Mouse (Mus musculus) embryo, embryonic 9.5 days (tissue): ENCODE data around the gene Stk38.

Experiments used
- DNase-seq: peaks from one replicate; pipeline ENCODE4 v3.0.0-alpha.2; 2017; ENCODE audit errors: extremely low spot score

Stk38 gene

DNA sequence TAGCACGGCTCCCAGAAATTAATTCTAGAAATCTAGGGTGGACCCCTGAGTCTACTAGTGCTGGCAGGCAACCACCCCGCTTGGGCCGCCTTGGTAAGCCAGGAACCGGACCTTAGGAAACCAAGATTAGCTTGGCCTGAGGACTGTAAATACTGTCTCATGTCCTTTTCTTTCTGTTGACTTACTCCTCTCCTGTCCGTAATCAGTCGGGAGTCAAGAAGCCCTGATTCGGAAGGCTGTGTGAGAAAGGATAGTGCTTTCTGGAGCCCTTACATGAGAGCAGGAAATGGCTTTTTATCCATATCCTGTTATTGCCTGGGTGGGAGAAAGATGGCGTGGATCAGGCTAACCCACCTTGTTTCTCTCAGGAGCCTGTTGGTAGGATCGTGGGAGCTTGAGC is 54.5 kb downstream of the Stk38 start:
- DNase-seq: peak; percentile 14

DNA sequence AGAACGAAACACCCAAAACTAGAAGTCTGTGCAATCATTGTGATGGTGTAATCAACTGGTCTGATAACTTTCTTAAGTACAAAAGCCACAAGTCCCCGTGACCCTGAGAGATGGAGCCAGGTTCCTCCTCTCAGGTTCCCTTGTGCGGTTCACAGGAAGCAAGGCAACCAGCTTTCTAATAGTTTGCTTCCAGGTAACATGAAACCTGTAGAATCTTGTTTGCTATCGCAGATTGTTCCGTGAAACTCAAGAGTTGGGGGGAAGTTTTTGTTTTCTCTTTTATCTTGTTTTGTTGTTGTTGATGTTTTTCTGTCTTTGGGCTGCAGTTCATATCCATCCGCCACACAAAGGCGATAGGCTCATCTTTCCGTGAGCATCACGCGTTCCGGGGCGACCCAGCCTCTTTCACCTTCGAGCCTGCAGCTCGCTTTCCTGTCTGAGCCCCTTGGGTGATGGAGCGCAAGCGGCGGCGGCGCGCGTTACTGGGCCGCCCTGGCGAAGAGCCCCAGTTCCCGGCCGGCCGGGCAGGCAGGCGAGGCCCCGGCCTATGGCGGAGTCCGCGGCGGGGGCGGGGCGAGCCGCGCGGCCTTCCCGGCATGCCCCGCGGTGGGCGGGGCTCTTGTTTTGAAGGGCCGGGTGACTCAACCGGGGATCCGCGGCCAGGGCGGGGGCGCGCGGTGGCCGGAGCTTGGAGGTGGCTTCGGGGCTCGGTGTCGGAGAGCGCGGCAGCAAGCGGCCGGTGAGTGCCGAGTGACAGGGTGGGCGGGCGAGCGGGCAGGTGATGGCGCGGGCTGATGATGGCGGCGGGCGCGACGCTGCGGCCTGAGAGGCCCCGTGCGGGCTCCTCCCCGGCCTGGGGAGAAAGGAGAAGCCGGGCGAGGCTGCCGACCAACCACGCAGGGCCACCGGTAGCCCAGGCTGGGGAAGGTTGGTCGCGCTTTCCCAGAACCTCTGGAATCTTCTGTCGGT is 55.7 kb downstream of the Stk38 start, which contains the start of gene Kctd20:
TSS of gene Kctd20 (plus strand) at position 120 of the 969 bp plus-strand sequence.
- peak; percentile 97 for DNase-seq

DNA sequence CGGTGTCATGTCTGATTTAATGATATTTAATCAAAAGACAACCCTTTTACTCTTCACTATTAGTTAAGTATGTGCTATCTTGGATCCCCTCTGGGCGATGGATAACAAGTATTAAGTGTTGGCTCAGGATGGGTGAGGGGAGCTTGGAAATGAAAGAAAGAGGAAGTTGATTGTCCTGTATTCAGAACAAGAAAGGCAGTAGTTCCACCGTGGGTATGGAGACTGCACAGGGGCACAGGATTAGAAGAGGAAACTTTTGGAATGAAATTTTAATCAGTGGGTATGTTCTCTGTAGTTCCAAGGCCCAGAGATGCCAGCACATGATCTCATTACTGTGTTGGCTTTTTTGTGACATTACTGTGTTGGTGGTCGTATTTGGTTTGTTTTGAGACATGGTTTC is 57.0 kb downstream of the Stk38 start:
- no peak for DNase-seq

DNA sequence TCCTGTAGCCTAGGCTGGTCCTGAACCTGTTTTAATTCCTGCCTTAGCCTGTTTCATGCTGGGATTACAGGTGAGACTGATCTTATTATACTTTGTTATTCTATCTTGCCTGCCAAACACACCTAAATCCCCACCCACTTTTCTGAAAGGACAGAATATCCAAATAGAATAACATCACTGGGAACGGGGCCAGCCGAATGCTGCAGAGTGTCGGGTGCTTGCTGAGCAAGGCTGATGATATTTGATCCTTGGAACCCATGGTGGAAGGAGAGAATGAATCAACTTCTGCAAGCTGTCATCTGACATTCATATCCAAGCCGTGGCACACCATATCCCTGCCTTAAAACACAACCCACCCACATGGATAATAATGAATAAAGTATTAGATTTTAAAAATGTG is 59.1 kb downstream of the Stk38 start:
- no peak for DNase-seq

DNA sequence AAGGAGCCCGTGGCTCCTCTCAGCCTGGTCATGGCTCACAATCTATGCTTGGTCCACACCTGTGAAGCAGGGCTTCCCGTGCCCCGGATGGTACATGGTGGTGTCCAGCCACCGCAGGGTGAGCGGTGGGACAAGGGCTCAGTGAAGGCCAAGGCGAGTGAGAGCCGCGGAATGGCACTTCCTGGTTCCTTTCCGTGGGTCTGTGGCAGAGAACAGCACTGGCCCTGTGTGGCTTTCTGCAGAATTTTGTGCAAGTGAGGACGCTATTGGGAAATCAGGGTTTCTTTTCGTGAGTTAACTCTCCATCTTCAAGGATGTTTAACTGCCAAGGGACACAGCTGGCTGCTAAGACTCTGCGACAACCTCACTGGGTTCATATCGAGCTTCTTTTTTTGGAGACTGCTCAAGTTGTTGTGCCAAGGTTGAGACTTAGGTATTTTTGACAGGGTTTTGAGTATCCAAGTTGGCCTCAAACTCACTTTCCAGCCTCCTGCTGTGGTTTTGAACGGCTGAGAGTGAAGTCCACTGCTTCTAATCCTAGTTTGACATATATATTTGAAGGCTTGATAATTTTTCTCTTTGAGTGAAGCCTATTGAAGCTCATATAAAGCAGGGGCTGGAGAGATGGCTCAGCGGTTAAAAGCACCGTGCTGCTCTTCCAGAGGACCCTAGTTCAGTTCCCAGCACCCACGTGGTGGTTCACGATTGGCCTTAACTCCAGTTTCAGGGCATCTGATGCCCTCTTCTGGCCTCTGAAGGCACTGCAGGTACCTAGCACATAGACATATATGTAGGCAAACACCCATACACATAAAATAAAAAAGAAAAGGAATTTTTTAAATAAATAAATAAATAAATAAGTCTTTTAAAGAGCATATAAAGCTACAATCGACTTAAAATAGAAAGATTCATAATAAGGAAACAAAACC is 60.5 kb downstream of the Stk38 start:
- no peak for DNase-seq

DNA sequence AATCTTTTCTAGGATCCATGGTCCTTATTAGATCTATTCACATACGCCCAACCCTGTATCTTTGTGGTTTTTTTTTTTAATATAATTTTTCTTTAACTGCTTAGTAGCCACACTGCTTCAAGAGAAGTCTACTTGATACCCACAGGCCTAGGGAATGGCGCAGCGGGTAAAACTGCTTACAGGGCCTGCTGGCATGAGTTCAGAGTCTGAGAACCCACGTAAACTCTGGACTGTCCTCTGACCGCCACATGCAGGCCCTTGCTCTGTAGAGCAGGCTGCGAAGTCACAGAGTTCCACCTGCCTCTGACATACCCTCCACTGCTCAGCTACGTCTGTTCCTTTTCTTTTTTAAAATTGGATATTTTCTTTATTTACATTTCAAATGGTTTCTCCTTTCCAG is 63.3 kb downstream of the Stk38 start:
- DNase-seq: no peak

DNA sequence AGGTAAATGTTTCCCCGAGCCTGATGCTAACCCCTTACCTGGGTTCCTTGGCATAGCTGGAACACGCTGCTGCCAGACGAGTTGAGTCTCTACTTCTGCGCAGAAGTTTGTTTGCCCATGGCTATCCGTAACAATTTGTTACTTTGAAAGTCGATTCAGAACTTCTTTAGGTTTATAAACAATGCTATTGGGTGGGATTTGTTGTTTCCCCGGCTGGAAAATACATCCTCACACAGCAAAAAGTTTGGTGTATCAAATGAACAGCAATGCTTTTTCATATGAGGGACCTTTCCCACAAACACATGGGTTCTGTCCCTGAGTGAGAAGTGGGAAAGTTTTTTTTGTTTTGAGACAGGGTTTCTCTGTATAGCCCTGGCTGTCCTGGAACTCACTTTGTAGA is 64.1 kb downstream of the Stk38 start, which contains the start of gene Pxt1:
TSS of gene Pxt1 (minus strand) at position 101 of the 400 bp plus-strand sequence.
- DNase-seq: no peak

DNA sequence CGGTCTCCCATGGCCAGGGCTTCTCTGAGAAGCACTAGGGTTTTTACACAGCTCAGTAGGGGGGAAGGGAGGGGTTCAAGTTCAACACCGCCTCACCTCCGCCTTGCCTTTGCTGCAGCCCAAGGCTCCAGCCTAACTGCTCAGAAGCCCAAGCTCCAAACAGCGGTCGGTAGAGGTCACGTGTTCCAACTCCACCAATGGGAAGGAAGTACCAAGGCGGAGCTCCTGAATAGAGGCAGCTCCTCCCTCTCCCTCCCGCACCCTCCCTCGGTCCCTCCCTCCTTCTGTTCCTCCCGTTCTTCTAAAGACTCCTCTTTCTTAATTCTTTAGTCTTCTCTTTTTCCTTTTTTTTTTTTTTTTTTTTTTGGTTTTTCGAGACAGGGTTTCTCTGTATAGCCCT is 65.7 kb downstream of the Stk38 start:
- DNase-seq: no peak

DNA sequence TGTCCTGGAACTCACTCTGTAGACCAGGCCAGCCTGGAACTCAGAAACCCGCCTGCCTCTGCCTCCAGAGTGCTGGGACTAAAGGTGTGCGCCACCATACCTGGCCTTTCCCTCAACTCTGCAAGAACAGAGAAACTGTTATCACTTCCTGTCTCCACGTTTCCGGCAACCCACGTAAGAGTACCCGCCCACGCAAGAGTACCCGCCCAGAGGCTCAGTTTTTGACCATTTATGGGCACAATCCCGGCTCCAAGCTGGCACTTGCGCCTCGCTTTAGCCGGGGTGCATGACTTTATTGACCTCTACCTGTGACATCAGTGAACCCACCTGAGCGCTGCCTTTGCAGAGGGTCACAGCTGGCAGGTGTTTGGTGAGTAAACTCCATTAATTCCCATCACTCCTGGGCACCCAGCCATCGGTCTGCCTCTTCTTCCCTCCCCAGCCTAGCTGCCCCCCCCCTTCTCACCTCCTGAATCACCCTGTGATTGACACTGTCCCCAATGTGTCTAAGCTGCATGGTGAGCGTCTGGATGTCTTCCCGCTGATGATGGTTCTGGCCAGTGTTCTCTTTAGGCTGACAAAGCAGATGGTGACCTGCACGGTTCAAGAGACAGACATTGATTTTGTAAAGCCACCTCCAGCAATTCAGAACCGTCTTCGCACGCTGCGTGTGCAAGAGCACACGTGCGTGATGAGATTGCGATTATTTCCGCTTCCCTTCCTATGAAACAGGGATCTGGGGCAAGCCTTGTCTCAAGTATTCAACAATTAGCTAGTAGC is 66.8 kb downstream of the Stk38 start:
- DNase-seq: no peak

DNA sequence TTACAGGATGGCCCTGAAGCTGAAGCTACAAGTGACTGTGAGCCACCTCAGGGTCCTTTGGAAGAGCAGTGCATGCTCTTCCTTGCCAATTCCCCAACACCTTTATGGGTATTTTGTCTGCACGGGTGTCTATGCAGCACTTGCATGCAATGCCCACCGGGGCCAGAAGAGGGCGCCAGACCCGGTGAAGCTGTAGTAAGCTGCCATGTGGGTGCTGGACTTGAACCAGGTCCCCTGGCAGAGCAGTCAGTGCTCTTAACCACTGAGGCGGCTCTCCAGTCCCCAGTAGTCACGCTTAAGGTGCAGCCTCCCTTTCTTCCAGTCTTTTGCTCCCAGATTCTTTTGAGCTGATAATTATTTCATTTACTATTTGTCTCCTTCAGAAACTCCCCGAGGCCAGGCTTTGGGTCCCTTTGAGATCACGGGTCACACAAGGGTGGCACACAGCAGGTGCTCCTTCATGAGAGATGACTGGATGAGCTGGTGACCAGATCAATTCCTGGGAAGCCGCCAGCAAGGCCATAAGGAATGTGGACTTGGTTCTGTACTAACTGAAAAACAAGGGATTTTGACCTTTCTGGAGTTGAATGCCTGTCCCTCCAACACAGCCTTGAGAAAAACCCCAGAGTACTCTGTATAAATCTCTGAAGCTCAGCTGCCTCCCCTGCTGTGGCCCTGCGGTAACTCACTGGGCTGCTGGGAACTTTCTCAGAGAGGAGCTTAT is 71.0 kb downstream of the Stk38 start:
- no peak for DNase-seq

DNA sequence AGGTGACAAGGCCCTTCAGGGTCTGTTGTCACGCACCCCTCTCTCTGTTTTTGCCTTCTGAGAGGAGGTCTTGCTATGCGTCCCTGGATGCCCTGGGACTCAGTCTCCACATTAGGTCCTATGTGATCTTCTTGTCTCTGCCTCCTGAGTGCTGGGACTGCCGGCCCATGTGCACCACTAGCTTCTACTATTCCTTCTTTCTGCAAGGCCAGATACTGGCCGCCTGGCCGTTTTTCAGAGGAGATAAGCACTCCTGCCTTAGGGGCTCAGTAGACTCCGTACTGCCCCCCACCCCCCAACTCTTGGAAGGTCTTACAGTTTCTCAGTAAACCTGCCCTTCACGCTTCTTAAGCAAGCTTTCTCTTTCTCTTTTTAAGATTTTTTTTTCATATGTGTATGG is 71.7 kb downstream of the Stk38 start:
- no peak for DNase-seq

DNA sequence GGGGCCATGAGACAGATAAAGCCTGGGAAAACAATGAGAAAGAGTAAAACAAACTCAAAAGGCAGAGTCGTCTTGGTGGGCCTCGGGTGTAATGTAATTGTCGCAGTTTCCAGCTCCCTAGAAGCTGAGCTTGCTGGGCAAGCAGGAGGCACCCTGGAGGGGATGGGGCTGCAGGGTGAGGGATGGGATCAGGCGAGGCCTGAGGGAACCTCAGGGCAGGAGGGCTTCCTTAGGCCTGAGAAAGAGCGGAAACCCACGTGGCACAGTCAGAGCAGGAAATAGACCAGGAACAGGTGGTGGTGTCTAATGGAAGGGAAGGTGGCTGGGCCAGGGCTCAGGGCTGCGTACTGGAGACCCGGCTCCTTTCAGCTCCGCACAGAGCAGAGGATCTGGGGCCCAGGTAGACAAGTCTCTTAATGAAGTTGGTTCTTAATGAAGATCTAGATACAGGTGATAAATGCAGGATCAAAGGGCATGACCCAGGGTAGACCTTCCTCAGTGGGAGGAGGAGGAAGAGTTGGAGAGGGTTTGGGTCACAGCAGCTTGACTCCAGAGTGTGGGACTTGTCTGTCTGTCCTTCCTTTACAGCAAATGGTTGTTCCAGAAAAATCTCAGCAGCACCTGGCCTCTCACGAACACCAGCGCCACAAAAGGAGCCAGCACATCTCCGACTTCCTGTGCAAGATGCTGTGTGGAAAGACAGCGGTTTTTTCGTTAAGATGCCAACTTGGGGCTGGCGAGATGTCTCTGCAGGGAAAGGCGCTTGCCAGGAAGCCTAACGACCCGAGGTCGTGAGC is 73.5 kb downstream of the Stk38 start:
- DNase-seq: no peak

DNA sequence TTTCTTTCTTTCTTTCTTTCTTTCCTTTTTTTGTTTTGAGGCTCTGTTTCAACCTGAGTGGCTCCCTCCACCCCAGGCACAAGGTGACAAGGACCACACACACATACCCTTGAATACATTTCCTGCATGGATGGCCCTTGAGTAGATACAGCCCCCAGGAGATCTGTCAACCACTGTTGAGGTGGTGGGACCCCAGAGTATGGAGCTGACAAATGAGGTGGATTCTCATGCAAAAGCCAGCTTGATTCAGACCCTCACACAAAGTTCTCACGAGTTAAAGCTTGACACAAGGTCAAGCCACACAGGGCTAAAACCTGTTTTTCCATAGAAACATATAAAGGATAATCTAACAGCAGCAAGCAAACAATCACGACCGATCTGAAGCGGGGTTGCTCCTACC is 75.5 kb downstream of the Stk38 start:
- no peak for DNase-seq

DNA sequence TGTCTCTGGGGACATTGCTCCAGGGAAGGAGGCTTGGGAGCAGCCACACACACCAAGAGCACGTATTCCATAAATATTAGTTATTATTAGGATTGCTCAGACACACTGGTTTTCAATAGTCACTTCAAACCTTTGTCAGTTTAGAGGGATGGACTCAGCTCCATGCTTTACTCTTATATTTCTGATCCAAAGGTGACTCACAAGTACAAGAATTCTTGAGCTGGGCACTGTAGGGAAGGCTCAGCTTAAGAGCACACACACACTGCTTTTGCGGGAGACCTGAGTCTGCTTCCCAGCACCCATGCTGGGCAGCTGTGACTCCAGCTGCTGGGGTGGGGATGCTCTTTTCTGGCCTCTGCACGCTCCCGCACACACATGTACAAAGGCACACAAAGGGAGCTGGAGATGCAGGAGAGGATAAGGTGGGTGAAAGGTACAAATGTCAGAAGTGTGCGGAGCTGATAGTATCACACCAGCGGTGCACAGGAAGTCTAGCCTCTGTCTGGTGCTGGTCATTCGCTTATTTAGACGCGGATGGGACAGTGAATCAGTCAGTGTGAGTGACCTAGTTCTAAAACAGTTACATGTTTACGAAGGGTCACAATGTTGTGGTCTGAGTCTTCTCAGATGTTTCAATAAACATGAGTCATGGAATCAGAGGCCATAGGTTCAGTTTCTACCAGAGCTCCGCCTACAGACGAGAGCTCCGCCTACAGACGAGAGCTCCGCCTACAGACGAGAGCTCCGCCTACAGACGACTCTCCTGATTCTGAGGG is 76.2 kb downstream of the Stk38 start:
- DNase-seq: no peak

DNA sequence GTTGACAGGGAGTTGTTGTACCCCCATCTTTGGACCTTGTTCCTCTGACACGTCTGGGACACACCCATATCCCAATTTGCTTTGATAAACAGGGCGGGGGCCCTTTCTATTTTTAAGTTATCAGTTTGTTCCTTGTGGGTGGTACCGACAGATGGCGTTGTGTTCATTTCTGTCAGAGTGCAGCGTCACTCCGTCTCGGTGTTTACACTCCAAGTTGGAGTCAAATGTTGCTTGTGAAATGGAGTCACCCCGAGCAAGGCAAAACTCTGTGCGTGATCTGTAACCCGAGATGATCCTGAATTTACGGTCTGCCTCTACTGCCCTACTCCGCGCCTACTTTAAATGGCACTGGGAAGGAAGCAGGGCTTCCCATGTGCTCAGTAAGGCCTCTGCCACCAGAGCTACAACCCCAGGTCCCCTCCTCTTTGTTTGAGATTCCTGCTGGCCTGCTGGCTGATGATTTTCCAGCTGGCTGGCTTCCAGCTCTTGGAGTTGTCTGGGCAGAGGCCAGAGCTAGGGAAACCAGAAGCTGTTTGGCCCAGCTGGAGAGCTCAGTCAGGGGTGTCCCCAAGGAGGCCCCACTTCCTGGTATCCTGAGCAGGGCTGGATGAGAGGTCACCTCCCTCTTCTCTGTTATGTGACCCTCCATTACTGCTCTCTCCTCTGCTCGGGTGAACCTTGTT is 77.3 kb downstream of the Stk38 start:
- peak; percentile 62 for DNase-seq

DNA sequence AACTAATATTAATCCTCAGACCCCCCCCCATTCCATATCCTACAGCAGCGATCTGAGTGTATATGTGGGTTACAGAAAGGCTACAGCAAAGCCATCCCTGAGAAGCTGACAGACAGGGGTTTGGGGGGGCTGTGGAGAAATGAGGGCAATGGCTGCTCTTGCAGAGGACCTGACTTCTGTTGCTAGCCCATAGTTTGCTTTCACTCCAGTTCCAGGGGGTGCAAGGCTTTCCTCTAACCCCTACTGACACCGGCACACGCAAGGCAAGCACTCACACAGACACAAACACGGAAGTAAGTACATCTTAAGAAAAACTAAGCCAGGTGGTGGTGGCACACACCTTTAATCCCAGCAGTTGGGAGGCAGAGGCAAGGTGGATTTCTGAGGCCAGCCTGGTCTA is 78.4 kb downstream of the Stk38 start:
- no peak for DNase-seq

DNA sequence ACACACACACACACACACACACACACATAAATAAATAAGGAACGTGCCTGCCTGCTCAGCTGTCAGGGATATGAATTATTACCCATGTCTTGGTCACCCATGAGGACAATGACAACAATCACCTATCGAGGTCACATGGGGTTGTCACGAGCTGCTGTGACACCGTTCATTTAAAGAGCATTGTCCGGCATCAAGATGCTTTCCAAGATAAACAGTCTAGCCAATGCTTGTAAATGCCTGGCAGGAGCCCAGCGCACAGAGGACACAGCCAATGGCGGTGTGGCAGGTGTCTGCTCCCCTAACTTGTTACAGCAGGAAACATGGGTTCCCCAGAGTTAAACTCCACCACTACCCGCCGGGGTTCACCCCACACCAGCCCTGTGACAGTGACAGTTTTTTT is 79.8 kb downstream of the Stk38 start:
- DNase-seq: no peak

DNA sequence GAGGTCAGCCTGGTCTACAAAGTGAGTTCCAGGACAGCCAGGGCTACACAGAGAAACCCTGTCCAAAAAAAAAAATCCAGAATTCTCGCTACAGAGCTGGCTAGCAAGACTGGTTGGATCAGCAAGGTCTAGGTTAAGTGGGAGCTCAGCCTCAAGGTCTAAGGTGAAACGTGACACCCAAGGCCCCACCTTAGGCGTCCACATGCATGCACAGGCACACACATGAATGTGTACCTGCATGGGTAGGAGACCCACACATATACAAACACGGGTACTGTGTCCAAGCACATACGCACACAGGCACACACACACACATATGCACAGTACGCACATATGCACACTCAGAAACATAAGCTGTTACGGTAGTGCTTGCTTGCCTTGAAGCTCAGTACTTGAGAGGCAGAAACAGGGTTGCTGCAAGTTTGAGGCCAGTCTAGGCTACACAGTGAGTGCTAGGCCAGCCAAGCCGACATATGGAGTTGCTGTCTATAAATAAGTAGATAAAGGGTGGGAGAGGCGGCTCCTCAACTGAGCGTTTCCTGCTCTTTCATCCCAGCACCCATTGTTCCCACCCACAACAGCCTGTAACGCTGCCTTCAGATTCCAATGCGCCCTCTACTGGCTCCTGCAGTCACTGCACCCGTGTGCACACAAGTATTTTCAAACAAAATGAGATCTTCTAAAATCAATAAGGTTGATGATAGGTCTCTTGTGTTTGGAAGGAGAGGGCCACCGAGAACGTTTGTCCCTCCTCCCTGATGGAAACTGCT is 80.7 kb downstream of the Stk38 start:
- peak; percentile 48 for DNase-seq
